Mouse (Mus musculus) liver (tissue): Measurements from ENCODE around the gene Pink1.

ENCODE experiments used
- DNase-seq: peaks from one replicate; pipeline ENCODE4 v3.0.0-alpha.2; 2020; ENCODE audit warnings: mixed read lengths

The Pink1 gene

DNA sequence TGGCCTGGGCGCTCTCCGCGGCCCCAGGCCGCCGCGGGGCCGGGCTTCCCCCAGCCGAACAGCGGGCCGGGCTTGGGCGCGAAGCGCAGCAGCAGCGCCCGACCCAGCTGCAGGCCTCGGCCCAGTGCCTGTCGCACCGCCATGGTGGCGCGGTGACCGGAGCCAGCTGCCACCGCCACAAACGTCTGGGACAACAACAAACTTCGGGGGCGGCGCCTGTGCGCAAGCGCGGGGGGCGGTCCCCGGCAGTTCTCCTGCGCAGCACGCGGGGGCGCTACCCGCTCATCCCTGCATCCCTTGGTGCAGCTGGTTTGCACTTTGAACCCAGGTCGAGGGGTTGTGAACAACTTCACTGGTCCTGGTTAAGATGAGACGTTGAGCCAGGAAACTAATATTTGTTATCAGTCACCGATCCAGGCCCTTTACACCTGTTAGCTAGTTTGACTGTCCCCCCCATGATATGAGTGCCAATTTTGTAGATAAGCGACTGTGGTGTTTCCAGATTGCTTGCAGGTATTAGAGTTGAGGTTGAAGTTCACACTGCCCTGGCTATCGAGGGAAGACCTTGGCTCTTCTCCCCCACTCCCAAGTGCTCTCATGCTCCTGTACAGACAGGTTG lies at the start of gene Pink1:
TSS of gene Pink1 (minus strand) at position 231 of the 619 bp plus-strand sequence.
- peak; percentile 89 for DNase-seq

DNA sequence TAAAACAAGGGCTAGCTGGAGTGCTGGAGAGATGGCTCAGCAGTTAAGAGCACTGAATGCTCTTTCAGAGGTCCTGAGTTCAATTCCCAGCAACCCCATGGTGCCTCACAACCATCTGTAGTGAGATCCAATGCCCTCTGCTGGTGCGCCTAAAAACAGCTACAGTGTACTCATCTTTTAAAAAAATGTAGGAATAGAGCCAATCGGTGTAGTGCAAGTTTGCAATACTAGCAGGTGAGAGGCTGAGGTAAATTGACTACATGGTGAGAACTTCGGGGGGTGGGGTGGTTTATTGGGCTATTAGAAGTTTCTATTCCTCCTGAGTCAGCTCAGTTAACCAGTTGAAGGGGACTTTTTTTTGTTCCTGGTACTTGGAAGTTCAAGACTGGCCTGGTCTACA lies 49.0 kb upstream of the Pink1 start:
- no peak for DNase-seq

DNA sequence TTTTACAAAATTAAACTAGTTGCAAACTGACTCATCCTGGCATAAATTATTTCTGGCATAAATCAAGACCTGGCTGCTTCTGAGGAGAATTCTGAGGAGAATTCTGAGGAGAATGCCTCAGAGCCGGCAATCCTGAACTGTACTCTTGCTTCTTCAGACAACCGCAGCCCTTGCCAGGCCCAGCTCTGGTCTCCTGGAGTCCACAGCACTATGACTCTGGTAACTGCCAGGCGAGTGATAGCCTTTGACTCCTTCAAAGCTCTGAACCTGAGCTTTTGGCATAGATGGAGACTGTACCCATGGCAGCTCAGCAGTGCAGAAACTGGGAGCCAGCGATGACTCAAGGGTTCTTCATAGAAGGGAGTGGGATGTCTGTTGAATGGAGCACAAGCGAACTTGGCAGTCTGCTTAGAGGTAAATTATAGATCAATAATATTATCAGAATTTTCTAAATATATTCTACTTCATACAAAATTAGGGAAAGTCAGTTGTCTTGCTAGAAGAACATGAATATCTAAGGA lies 44.9 kb upstream of the Pink1 start:
- DNase-seq = no peak

DNA sequence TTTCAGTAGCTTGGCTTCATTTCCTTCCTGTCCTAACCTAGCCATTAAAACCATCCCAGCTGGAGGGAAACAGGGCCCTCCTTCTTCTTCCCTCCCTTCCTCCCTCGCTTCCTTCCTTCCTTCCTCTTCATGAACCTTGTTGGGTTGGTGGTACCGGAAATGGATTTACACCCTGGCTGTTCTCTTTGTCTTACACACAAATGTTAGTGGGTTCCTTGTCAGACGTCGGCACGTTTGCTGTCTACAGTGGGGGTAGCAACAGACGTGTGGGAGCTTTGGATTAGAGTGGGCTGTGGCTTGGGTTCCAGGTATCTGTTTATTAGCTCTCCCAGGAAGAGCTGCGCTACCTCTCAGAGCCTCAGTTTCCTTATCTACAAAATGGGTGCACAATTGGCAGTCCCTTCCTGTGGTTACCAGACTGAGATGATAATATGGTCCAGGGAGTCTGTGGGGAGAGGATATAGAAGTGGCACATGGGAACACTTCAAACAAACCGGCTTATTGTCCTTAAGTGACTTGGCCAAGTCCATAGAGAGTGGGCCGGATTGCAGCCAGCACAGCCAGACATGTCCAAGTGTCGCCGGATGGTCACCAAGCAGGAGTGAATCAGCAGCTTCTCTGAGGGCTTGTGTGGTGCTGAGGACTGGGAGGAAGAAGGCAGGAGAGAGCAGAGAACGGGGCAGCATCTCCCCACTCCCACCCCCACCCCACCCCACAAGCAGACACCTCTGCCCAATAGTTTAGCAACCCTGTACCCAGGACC lies 42.6 kb upstream of the Pink1 start:
- DNase-seq = no peak

DNA sequence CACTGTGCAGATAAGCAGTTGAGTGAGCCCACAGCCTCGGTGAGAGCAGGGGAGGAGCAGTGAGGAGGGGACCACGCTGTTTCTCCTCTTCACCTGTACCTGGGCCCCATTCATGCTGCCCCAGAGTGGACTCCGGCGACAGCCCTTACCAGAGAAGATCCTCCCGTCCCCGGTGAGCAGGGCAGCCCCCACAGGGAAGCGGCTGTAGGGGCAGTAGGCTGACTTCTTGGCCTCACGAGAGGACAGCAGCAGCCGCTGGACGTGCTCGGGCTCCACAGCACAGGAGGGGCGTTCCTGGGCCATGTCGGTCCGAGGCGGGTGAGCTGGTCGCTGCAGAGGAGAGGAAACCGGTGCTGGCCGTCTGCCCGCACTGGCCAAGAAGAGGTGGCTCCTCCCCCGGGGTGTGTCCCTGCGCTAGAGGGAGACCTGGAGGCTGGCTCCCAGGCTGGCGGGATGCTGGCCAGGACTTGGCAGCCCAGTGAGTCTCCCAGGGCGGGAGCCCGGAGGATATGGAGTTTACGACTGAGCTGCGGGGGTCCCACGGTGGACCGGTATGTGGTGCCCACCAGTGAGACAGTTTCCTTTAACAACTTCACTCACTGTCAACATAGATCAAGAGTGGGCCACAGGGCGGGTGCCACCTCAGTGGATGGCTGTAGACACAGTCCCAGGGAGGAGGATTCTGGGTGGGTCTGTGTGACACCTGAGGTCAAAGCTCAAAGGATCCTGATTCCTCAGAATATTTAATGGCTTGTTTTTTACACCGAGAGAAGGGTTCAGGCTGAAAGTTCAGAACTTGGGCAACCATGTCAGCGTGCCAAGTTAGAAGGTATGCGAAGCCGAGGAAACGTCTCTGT lies 41.8 kb upstream of the Pink1 start, which contains the start of gene Cda:
TSS of gene Cda (minus strand) at position 352 of the 857 bp plus-strand sequence.
- peak; percentile 80 for DNase-seq

DNA sequence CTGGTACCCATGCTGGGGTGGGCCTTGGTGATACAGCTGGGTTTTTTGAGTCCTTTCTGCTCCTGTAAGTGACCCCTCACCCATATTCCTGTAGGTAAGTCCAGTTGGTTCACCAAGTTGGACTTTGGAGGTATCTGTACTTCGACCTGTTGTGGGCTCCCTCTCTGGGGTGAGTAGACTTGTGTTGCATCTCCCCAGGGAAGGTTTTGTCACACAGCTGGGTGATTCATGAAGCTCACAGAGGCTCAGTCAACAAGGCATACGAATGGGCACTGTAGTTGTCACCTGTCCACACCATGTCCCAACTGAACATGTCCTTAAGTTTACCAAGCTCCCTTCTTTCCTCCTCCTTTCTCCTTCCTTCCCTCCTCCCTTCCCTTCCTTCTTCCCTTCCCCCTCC lies 40.5 kb upstream of the Pink1 start:
- no peak for DNase-seq

DNA sequence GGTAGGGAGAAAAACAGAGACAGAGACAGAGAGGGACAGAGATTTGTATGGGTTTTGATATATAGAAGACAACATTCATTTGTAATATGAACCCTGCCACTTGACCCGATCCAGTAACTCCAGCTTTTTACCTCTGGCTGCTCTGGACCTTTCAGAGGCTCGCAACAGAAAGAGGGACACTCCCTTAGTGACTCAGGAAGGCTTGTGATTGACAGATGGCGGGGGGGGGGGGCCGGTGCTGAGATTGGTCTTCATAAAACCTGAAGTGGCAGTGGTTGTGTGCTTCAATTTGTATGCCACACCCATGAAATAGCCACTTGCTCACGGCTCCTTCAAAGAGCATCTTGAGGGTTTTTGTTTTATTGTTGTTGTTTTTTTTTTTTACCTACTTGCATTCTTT lies 37.4 kb upstream of the Pink1 start:
- DNase-seq = no peak

DNA sequence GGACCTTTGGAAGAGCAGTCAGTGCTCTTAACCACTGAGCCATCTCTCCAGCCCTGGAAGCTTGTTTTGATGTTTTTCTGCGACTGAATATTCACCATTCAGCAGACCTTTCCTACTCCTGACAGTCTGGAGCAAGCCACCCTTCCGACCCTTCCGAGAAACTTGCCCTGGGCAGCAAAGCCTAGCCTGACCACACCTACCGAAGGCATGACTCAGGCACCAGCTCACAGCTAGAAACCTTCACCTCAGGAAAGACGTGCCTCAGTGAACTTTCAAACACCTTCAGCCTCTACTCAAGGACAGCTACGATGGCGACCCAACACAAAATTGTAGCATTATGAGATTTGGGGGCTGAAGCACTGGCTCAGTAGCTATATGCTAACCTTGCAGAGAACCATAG lies 36.8 kb upstream of the Pink1 start:
- no peak for DNase-seq

DNA sequence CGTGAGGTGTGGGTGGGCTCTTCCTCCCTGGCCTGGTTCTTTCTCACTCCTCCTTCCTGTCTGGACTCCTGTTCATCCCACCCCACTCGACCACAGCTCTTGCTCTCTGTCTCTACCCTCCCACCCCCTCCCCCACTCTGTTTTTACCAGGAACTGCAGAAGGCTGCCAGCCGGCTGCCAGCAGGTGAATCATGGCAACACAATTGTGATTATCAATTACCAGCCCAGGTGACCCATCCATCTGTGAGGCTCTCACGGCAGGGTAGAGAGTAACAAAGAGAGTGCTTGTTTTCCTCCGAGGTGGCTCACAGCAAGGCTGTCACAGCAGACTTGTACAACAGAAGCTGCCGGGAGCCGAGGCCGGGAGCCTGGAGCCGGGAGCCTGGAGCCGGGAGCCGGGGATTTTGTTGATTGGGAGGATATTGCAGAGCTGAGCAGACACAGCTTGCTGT lies 35.3 kb upstream of the Pink1 start:
- no peak for DNase-seq

DNA sequence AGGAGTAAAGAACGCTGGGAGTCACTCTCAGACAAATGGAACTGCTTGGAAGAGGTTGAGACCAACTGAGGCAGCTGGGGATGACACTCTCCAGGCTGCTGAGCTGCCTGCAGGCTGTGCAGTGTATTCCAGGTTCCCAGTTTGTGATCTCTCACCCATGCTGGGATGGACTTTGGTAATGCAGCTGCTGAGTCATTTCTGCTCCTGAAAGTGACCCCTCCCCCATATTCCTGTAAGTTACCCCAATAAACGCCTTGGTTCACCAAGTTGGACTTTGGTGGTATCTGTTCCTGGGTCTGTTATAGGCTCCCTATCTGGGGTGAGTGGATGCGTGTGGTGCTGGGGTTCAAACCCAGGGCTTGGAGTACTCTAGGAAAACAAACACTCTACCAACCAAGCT lies 32.1 kb upstream of the Pink1 start:
- DNase-seq = no peak

DNA sequence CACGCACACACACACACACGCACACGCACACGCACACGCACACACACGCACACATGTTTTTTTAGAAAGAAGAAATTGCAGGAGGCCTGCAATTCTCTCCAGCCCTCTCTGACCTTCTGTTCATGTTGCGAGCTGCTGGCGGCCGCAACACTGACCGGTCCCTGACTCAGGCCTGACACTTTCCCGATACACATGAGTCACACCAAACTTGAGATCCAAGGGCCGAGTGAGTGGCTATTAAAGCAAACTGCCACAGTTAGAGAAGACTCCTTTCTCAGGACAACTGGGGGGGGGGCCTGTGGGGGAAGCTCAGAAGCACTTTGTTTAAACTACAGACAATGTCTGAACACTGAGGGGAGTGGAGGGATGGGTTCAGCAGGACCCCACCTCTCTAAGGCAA lies 30.4 kb upstream of the Pink1 start:
- DNase-seq = no peak

DNA sequence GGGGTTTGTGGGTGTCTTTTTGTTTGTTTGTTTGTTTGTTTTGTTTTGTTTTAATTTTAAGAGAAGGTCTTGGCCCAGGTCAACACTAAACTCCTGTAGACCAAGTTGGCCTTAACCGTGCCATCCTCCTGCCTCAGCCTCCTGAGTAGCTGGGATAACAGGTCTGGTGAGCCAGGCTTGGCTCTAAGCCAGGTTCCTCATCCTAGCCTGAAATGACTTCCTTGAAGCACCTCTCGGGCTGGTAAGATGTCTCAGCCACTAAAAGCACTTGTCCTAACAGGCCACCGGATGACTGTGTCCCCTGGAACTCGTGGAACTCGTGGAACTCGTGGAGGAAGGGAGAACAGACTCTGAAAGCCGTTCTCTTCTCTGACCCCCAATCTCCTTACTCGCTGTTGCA lies 30.0 kb upstream of the Pink1 start:
- no peak for DNase-seq

DNA sequence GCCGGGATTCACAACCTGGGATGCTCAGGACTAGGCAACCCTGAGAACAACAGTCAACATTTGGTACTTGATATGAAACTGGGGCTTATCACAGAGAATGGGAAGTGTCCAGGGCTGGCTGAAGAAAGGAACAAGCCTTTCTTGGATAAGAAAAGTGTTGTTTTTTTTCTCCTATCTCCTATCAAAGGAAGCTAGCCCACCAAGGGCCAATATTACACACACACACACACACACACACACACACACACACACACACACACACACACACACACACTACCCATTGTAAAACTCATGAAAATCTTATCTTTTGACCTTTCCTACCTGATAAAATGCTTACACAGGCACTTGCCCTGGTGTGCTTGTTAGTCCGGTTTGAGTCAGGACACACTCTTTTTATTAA lies 29.4 kb upstream of the Pink1 start:
- DNase-seq = no peak

DNA sequence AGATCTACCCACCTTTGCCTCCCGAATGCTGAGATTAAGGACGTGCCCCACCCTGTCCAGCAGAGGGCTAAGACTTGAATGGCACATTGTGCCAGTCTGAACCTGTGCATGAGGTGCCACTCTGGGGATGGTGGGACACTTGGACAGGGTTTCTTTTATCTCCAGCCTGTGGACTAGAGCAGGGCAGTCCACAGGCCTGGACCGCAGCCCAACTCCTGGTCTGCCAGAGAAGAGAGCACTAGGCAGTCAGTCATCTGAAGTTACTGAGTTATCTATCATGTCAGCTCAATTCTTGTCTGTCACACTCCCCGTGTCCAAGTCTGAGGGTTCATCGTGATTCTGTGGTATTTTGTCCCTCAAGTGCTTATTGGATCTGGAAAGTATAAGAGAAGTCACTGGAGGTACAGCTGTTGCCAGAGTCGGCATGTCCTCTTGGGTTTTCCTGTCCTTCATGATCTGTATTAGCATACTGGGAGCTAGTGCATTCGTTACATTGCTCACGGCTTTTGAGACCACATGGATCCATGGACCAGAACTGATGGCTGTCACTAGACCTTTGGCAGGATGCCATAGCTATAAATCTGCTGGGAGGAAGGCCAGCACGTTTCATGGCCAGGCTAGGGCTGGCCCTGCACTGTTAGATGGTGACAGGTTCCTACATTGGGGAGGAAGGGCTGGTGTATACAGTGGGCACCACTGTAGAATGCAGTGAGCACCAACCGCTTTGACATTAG lies 27.5 kb upstream of the Pink1 start:
- no peak for DNase-seq

DNA sequence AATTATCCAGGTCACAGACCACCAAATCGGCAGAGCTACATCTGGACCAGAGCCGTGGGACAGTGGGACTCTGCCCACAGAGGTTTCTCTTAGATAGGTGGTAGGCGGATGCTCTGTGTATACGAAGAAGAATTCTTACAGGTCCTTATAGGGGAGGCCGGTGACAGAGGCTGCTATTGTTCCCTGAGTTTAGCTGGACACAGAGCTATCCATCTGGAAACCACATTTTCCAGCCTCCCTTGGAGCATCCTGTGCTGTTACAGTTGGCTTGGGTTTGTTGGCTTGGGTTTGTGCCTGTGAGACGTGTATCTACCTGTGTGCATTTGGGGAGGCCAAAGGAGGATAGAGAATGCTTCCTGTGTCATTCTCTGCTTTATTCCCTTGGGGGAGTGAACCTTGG lies 26.6 kb upstream of the Pink1 start:
- DNase-seq = no peak

DNA sequence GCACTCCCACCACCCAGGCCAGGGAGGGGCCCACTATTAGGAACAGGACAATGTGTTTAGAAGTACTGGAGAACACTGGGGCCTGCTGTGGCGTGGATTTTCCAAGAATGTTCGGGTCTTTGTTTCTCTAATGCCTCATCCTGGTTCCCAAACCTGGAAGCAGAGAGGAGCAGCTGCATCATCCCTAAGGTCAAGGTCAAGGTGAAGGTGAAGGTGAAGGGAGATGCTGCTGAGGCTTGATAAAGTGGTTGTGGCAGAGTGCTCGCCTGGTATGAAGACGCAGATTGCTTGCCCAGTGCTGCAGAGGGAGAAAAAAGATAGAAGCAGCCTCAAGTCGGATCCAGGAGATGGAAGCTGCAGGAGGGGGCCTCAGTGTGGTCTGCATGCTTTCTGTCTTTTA lies 25.7 kb upstream of the Pink1 start:
- DNase-seq = no peak

DNA sequence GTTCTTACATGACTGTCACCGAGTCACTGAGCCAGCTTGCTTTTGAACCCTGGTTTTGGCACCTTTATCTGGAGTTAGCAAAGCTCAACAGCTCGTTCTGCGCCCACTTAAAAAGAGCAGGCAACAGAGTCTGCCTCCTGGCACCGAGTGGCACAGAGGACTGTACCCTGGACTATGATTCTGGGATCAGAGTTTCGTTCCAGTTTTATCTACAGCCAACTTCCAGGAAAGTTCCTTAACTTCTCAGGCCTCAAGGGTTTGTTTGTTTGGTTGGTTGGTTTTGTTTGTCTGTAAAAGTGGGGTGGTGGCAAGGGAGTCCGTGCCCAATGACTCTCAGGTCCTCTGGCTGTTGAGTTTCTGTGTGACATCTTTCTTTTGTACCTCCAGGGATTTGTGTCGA lies 22.6 kb upstream of the Pink1 start:
- no peak for DNase-seq

DNA sequence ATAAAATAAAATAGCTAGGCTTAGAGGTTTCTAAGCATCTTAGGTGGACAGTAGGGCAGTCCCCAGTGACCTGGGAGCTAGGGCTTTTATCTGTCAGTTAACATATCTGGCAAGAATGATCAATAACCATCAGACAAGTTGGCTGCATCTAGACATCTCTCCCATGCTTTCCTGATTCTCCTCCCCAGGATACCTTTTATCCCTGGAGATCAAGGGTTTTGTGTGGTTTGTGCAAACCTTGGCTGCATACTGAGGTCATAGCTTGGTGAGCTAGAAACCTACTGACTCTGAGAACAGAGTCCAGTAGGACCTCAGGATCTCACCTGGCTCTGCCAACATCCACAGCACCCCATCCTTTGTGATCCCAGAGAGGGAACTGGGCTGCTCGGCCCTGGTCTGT lies 21.2 kb upstream of the Pink1 start:
- DNase-seq = no peak

DNA sequence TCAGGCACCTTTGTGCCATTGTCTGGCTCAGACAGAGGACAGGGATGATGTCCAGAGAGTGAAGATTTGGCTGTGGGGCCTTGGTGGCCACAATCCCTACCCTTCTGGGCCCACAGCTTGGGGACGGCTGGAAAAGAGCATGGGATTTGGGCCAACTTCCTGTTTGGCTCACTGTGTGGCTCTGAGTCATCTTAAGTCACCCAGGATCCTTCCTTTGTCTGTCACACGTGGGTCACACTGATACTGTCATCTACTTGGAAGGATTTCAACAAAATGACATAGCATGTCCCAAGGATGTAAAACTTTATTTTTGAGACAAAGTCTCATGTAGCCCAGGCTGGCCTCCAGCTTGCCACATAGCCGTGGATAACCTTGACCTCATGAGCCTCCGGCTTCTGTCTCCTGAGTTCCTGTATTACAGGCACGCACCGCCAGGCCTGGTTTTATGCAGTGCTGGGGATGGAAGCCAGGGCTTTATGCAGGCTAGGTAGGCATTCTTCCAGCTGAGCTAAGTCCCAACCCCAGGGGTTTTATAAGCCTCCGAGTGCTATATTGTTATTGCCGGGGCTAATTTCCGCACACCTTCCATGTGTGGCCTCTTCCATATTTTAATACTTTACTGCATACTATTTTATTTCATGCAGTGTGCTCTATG lies 18.9 kb upstream of the Pink1 start:
- no peak for DNase-seq

DNA sequence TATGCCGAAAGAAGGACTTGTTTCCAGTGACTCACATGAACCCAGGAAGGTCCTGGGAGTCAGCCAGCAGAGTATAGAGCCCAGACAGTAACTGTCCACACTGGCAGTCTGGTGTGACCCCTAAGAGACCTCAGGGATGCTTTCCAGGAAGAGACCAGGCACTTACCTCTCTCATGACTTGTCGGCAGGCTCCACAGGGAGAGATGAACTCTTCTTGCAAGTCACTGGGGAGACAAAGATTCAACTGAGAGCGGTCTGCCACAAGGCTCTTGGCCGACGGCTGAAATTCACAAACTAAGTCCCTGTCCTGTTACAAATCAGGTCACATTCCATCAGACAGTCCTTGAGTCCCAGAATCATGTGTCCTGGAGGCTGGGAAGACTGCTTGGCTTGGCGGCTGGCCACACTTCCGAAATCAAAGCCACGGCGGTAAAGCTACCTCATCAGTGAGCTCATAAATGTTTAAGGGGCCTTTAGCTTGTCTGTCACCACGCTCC lies 17.3 kb upstream of the Pink1 start:
- DNase-seq = no peak

DNA sequence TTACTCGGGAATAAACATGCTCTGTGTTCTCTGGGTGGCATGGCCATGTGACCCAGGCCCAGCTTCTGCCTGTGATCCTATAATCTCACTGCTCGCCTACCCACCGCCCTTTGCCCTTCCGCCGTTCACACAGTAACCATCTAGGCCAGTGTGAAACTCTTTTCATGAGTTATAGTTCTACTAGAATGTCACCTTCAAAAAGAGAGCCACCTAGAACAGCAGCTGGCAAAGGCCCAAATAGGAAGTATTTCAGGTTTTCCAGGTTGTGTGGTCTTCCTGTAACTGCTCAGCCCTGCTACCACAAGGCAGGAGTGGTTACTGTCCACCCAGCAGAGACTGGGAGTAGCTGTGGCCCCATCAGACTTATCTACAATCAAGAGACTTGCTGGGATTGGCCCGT lies 16.7 kb upstream of the Pink1 start:
- DNase-seq = peak; percentile 44

DNA sequence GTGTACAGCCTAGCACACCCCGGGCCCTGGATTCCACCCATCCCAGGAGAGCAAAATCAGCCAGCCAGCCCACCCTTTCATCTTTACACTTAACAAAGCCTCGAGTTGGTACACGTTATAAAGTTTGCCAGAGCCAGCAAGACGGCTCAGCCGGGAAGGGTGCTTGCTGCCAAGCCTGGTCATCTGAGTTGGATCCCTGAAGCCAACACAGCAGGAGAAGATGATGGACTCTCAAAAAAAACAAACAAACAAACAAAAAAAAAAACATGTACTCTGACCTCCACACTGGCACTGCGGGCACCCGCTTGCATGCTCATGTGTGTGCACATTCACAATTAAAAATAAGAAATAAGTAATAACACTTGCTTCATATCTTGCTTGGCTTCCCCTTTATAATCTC lies 15.9 kb upstream of the Pink1 start:
- no peak for DNase-seq
